Mouse (Mus musculus) lung, embryonic 14.5 days (tissue): ENCODE data around the gene Tnfrsf13b. TPM values are rescaled to one million over a fixed set of nuclear protein-coding genes. Genes with fewer than 3 reads are reported as not detected.

ENCODE experiments used
- ATAC-seq: fragments of 200-750 bp; cut with Nextera tagmentation; 2 replicates; pipeline ENCODE4 v1.8.0; 2017; ENCODE audit warnings: mild to moderate bottlenecking, moderate TSS enrichment, moderate library complexity; ENCODE audit not compliant: insufficient read depth
- DNase-seq: peaks from one replicate; pipeline ENCODE4 v3.0.0-alpha.2; 2015
- H3K27ac ChIP-seq: fragments of 300-500 bp; sonication (generic); 2 replicates; pipeline ENCODE4 v1.5.1; 2014; ENCODE audit warnings: low read depth, mild to moderate bottlenecking, moderate library complexity
- H3K27me3 ChIP-seq: fragments of 300-500 bp; sonication (generic); 2 replicates; pipeline ENCODE4 v1.6.1; 2014; ENCODE audit warnings: low read length, control low read depth; ENCODE audit not compliant: insufficient read depth
- H3K36me3 ChIP-seq: fragments of 300-500 bp; sonication (generic); 2 replicates; pipeline ENCODE4 v1.6.1; 2014; ENCODE audit warnings: control low read depth; ENCODE audit not compliant: insufficient read depth
- H3K4me1 ChIP-seq: fragments of 300-500 bp; sonication (generic); 2 replicates; pipeline ENCODE4 v1.6.1; 2014; ENCODE audit warnings: antibody characterized with exemption, control low read depth; ENCODE audit not compliant: insufficient read depth
- H3K4me2 ChIP-seq: fragments of 300-500 bp; sonication (generic); 2 replicates; pipeline ENCODE4 v1.6.1; 2014; ENCODE audit warnings: mild to moderate bottlenecking
- H3K4me3 ChIP-seq: fragments of 300-500 bp; sonication (generic); 2 replicates; pipeline ENCODE4 v1.5.1; 2014; ENCODE audit warnings: low read depth, low read length
- H3K9ac ChIP-seq: fragments of 300-500 bp; sonication (generic); 2 replicates; pipeline ENCODE4 v1.6.1; 2014
- H3K9me3 ChIP-seq: fragments of 300-500 bp; sonication (generic); 2 replicates; pipeline ENCODE4 v1.6.1; 2016; ENCODE audit warnings: low read depth, low read length, control low read depth
- CTCF ChIP-seq: IDR thresholded peaks from 2 replicates; pipeline ENCODE4 v1.5.1; 2016; ENCODE audit warnings: antibody characterized with exemption, low read depth
- WGBS: fragments of 180-500 bp; shearing (Covaris S2); extraction: QIAGEN DNeasy Blood & Tissue Kit; methylation state at CpG from one replicate; pipeline ENCODE4 v1.1.7; 2014; 5-methylcytosine and 5-hydroxymethylcytosine counted together
- polyA plus RNA-seq: library from polyadenylated mRNA; unstranded; fragments of >200 nt; fragmentation: Nextera tagmentation; extraction: Ambion mirVana; gene quantifications from 2 replicates; pipeline ENCODE4 v1.2.1, GENCODE M21; 2014

The Tnfrsf13b gene
- polyA plus RNA-seq, 1 experiment from 2014 or later: 2.3 TPM

DNA sequence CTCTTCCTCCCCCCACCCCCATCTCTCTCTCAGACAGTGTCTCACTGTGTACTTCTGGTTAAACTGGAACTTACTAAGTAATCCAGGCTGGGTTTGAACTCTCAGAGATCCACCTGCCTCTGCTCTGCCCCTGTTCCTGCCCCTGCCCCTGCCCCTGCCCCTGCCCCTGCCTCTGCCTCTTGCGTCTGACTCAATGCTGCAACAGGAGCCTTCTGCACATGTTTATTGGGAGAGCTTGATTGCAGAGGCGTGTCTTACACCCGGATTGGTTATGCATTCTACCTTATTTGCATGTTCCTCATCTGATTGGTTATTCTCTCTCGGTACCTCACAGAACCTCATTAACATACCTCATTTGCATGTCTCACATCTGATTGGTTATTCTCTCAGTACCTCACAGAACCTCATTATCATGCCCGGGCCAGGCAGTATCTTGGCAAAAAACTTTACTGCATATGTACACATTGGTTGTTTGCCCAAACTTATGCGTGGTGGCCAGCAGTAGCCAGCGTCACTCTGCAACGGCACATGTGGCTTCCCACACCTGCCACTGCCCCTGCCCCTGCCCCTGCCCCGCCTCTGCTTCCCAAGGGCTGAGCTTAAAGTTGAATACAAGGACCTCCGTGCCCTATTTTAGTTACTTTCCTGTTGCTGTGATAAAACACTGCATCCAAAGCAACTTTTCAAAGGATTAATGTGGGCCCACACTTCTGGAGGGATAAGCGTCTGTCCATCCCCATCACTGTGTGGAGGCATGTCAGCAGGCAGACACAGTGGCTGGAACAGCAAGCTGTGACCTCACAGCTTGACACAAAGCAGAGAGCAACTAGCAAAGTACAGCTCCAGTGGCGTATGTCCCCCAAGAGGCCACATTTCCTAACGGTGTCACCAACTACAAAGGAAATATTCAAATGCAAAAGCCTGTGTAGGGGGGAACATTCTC is 23.9 kb upstream of the Tnfrsf13b start:
- 66% methylated on average over 12 of the region's 13 CpGs for WGBS
- no peak for ATAC-seq
- DNase-seq: no peak

DNA sequence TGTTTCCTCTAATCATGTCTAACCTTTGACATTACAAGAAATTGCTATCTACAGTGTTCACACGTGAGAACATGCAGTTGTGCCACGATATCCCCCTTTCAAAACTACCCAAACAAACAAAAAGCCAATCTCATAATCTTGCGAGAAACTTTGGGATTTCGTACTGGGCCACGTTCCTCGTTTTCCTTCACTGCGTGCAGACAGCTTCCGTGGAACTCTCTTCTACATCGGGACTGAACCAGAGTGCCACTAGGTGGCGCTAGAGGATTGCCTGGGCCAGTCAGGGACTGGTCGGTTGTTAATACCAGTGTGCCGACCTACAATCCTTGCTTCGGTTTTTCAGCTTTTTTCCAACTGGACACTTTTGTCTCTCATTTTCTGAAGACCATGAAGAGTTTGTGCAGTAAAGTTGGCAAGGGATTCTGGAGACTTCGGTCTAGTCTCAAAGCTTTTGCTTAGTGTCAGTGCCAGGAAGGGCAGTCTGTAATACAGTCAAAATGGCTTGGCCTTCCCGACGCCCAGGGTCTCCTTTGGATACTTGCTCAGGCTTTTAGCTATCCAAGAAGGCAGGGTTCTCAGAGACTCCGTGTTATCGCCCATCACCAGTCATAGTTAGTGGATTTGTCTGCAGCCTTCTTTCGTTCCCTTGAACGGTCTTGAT is 22.2 kb upstream of the Tnfrsf13b start:
- Histone ChIP-seq H3K4me2 (peak overlapping the region; percentile 10; the same call in 1 of the 2 replicates), H3K9ac (no peak overlapping the region), H3K4me3 (no peak overlapping the region), H3K9me3 (no peaks in the 10 kb centered on the region), H3K27me3 (no peaks in the 10 kb centered on the region), H3K4me1 (no peaks in the 10 kb centered on the region), H3K27ac (no peak overlapping the region), H3K36me3 (no peaks in the 10 kb centered on the region)
- 19% methylated on average over 20 of the region's 20 CpGs for WGBS
- TF ChIP-seq CTCF: peak; percentile 100
- DNase-seq (peak; percentile 98), ATAC-seq (peak; percentile 91)

More for the DNA sequence above, 23.9 kb upstream of the Tnfrsf13b start:
- TF ChIP-seq CTCF: no peak
- Histone ChIP-seq H3K9ac (no peak overlapping the region), H3K36me3 (no peaks in the 10 kb centered on the region), H3K4me1 (no peaks in the 10 kb centered on the region), H3K9me3 (no peaks in the 10 kb centered on the region), H3K4me2 (no peak overlapping the region), H3K4me3 (no peak overlapping the region), H3K27me3 (no peaks in the 10 kb centered on the region), H3K27ac (no peak overlapping the region)

- Histone ChIP-seq H3K4me2 (no peak overlapping the region), H3K27me3 (no peaks in the 10 kb centered on the region), H3K4me3 (no peak overlapping the region), H3K36me3 (no peaks in the 10 kb centered on the region), H3K27ac (no peak overlapping the region), H3K9ac (no peak overlapping the region), H3K4me1 (no peaks in the 10 kb centered on the region), H3K9me3 (no peaks in the 10 kb centered on the region)
- ATAC-seq (no peak), DNase-seq (no peak)
- WGBS: 81% methylated on average over 12 of the region's 12 CpGs
- no peak for TF ChIP-seq CTCF
These were observed 17.6 kb upstream of the Tnfrsf13b start for GRCm38 (mm10) chr11:61108911-61109361.

DNA sequence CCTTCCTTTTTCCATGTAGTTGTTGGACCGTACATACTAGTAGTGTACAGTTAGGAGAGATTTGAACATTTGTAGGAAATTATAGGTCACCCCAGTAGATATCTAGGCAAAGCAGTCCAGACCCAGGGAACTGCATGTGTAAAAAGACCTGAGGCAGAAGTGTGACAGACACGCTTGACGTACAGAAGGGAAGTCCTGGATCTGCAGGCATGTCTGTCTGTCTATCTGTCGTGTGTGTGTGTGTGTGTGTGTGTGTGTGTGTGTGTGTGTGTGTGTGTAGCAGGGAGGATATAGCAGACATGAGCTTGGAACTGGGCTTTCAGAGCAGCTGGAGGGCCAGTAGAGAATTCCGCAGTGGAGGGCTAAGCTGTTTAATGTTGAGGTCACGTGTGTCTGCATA is 16.8 kb upstream of the Tnfrsf13b start:
- no peak for DNase-seq
- H3K27ac ChIP-seq: no peak overlapping the region
- H3K4me1 ChIP-seq: no peaks in the 10 kb centered on the region
- H3K27me3 ChIP-seq: no peaks in the 10 kb centered on the region
- no peak overlapping the region for H3K9ac ChIP-seq
- no peak for ATAC-seq
- no peaks in the 10 kb centered on the region for H3K36me3 ChIP-seq
- WGBS: 78% methylated on average over 6 of the region's 6 CpGs
- H3K9me3 ChIP-seq: no peaks in the 10 kb centered on the region
- no peak overlapping the region for H3K4me2 ChIP-seq
- no peak for TF ChIP-seq CTCF
- H3K4me3 ChIP-seq: no peak overlapping the region

DNA sequence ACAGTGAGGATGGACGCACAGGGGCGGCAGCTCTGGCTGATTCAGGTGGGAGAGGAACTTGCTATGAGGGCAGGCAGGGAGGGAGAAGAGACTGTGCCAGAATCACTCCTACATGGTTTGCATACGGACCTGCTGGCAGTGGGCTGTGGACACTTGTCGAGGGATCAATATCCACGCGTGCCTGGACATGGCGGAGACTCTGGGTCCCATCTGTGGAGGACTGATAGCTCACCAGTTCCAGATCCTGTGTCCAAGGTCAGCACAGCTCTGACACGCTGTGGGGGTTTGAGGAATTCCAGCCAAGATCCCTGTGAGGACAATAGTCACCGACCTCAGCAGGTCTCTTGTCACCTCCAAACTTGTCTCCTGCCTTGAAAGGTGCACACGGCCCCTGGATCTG is 16.4 kb upstream of the Tnfrsf13b start:
- ATAC-seq: no peak
- H3K4me1 ChIP-seq: no peaks in the 10 kb centered on the region
- H3K9me3 ChIP-seq: no peaks in the 10 kb centered on the region
- no peak overlapping the region for H3K9ac ChIP-seq
- TF ChIP-seq CTCF: no peak
- WGBS: 59% methylated on average over 10 of the region's 10 CpGs
- H3K27me3 ChIP-seq: no peaks in the 10 kb centered on the region
- no peak for DNase-seq
- no peak overlapping the region for H3K4me2 ChIP-seq
- no peak overlapping the region for H3K27ac ChIP-seq
- no peak overlapping the region for H3K4me3 ChIP-seq
- no peaks in the 10 kb centered on the region for H3K36me3 ChIP-seq

GRCm38 (mm10) chr11:61110928-61111327 is 15.6 kb upstream of the Tnfrsf13b start:
- H3K4me2 ChIP-seq: no peak overlapping the region
- no peaks in the 10 kb centered on the region for H3K9me3 ChIP-seq
- DNase-seq: no peak
- H3K4me1 ChIP-seq: no peaks in the 10 kb centered on the region
- no peaks in the 10 kb centered on the region for H3K36me3 ChIP-seq
- 31% methylated on average over 1 of the region's 1 CpGs for WGBS
- H3K27me3 ChIP-seq: no peaks in the 10 kb centered on the region
- H3K9ac ChIP-seq: no peak overlapping the region
- ATAC-seq: no peak
- no peak overlapping the region for H3K4me3 ChIP-seq
- no peak overlapping the region for H3K27ac ChIP-seq
- TF ChIP-seq CTCF: no peak

GRCm38 (mm10) chr11:61111472-61111871 is 15.1 kb upstream of the Tnfrsf13b start:
- H3K9me3 ChIP-seq: no peaks in the 10 kb centered on the region
- no peaks in the 10 kb centered on the region for H3K4me1 ChIP-seq
- no peak for TF ChIP-seq CTCF
- H3K9ac ChIP-seq: no peak overlapping the region
- no peak for ATAC-seq
- H3K4me3 ChIP-seq: no peak overlapping the region
- no peaks in the 10 kb centered on the region for H3K36me3 ChIP-seq
- DNase-seq: no peak
- no peak overlapping the region for H3K4me2 ChIP-seq
- H3K27ac ChIP-seq: no peak overlapping the region
- WGBS: 88% methylated on average over 4 of the region's 4 CpGs
- H3K27me3 ChIP-seq: no peaks in the 10 kb centered on the region
